ENCODE assay signal across 9 mouse cellular contexts in genomic region chr10:112270887-112271802, GRCm38 (mm10). TPM values are rescaled to one million over a fixed set of nuclear protein-coding genes. Genes with fewer than 3 reads are reported as not detected.
DNase-seq lines count a peak whose midpoint lies in the region; ATAC-seq and TF ChIP-seq lines count a peak whose summit lies in the region.
"Had no signal": no experiment of that assay in that cellular context is flagged by ENCODE, and none has a peak within 500 bp of the region (broad histone marks: within the 10 kb centered on the region; RNA-seq: fewer than 3 reads in every experiment).

Gene Kcnc2 (plus strand): TSS chr10:112271121.

- H3K9me3 ChIP-seq in heart, postnatal 0 days (replicated peaks; ENCODE audit: control insufficient read depth, low read length) = no peaks in the 10 kb centered on the region
- H3K9me3 ChIP-seq in midbrain, embryonic 11.5 days (ENCODE audit: control insufficient read depth, low read length) = no peaks in the 10 kb centered on the region

- H3K27me3 ChIP-seq in heart, postnatal 0 days (ENCODE audit: control insufficient read depth, insufficient read depth, low read length) = peaks cover 30% of the 10 kb centered on the region
- peaks cover 22% of the 10 kb centered on the region for H3K27me3 ChIP-seq in midbrain, embryonic 11.5 days (ENCODE audit: control insufficient read depth, insufficient read depth, low read length)
- H3K27me3 ChIP-seq: CH12.LX had no signal

- peaks cover 8% of the 10 kb centered on the region; the same call in 1 of the 2 replicates for H3K4me1 ChIP-seq in heart, postnatal 0 days (ENCODE audit: control insufficient read depth, insufficient read depth)
- peaks cover 11% of the 10 kb centered on the region for H3K4me1 ChIP-seq in midbrain, embryonic 11.5 days (ENCODE audit: control insufficient read depth, insufficient read depth, low read length)

- DNase-seq in frontal cortex, adult 2 months (ENCODE audit: extremely low spot score in 1 of 2, low spot score in 1 of 2) = peak in 1 of 2 experiments; percentile 11
- DNase-seq in frontal cortex, postnatal 25 days (ENCODE audit: low spot score in 2 of 2) = no peak
- DNase-seq in R1 (ENCODE audit: low read depth, low spot score) (peak; percentile 30), MN1 (ENCODE audit: low spot score) (no peak)
- DNase-seq in heart, postnatal 0 days (ENCODE audit: low spot score) = no peak
- peak; percentile 10 to 20 for DNase-seq in layer of hippocampus, postnatal 10 days (ENCODE audit: low spot score in 2 of 2)
- DNase-seq in midbrain, embryonic 11.5 days (ENCODE audit: low spot score, missing footprints) = peak; percentile 96
- DNase-seq in spleen, adult 18-20 months = no peak

- peak within 1 kb of the TSS; percentile 54 for H3K9ac ChIP-seq in heart, postnatal 0 days (replicated peaks; ENCODE audit: low read depth, low read length)
- peak within 1 kb of the TSS; percentile 76 for H3K9ac ChIP-seq in midbrain, embryonic 11.5 days (ENCODE audit: low read length)

- H3K27ac ChIP-seq in heart, postnatal 0 days (ENCODE audit: low read depth) = no peak within 1 kb of the TSS
- H3K27ac ChIP-seq in midbrain, embryonic 11.5 days (ENCODE audit: low read depth, low read length) = no peak within 1 kb of the TSS

- 3% methylated on average over 20 of the region's 20 CpGs for whole genome bisulfite sequencing in heart, postnatal 0 days
- 1% methylated on average over 20 of the region's 20 CpGs for WGBS in midbrain, embryonic 11.5 days

- TF ChIP-seq CTCF in heart, postnatal 0 days (IDR thresholded peaks at IDR 0.05; ENCODE audit: low read depth) = no peak

- ATAC-seq in heart, postnatal 0 days (ENCODE audit: insufficient read depth, low read depth) = 0 out of 2 replicates have a peak, but pooled peaks have one; percentile 22
- ATAC-seq in midbrain, embryonic 11.5 days (ENCODE audit: low FRiP score) = peak; percentile 67

- no peaks in the 10 kb centered on the region for H3K36me3 ChIP-seq in heart, postnatal 0 days (replicated peaks; ENCODE audit: control insufficient read depth, insufficient read depth, low read length)
- no peaks in the 10 kb centered on the region for H3K36me3 ChIP-seq in midbrain, embryonic 11.5 days (ENCODE audit: control insufficient read depth, insufficient read depth, low read length)

- peak within 1 kb of the TSS; percentile 91 for H3K4me2 ChIP-seq in heart, postnatal 0 days (ENCODE audit: low read depth, low read length)
- H3K4me2 ChIP-seq in midbrain, embryonic 11.5 days = peak within 1 kb of the TSS; percentile 97

- no peak for TF ChIP-seq EP300 in heart, postnatal 0 days (IDR thresholded peaks at IDR 0.05; ENCODE audit: low read depth)

- peak within 1 kb of the TSS; percentile 48 for H3K4me3 ChIP-seq in heart, postnatal 0 days (ENCODE audit: low read depth, low read length)
- peak within 1 kb of the TSS; percentile 57 for H3K4me3 ChIP-seq in midbrain, embryonic 11.5 days (ENCODE audit: low read depth, low read length)

RNA-seq across cellular contexts. Expression of gene Kcnc2, which starts in this region (rescaled TPM):
- 50.3 and 53.9 TPM in 2 replicates for polyA plus RNA-seq in frontal cortex, adult 2 months (2012; rRNA removed)
- total RNA-seq in heart, postnatal 0 days (2014; rRNA removed; ENCODE audit: low replicate concordance) = 1.2 and 3.0 TPM in 2 replicates
- 1.1 and 1.2 TPM in 2 replicates for polyA plus RNA-seq in heart, postnatal 0 days (2015; fragmentation: Nextera tagmentation; extraction: Ambion mirVana)
- total RNA-seq in layer of hippocampus, postnatal 10 days (2021) = 10 to 100 TPM; 39.9 to 41.4 TPM
- 3.3 and 3.4 TPM in 2 replicates for polyA plus RNA-seq in midbrain, embryonic 11.5 days (2014; fragmentation: Nextera tagmentation; extraction: Ambion mirVana)
- total RNA-seq: CH12.LX had no signal

Comparison
In these comparisons a context has a peak if more than half of its experiments do, and no peak if none do; other contexts are left out.
1. RNA of gene Kcnc2 (total RNA-seq): 39.9 to 41.4 TPM in layer of hippocampus, postnatal 10 days; 1.2 to 3.0 TPM in heart, postnatal 0 days; every median in the first group is over 10 times any median in the second.
2. RNA of gene Kcnc2 (polyA plus RNA-seq): 50.3 to 53.9 TPM in frontal cortex, adult 2 months; 3.3 to 3.4 TPM in midbrain, embryonic 11.5 days and 1.1 to 1.2 TPM in heart, postnatal 0 days; every median in the first group is over 10 times any median in the second.
3. DNase-seq: peak in R1 (single experiment), layer of hippocampus, postnatal 10 days (2 of 2) and midbrain, embryonic 11.5 days (single experiment); none in frontal cortex, postnatal 25 days (0 of 2), heart, postnatal 0 days (single experiment), MN1 (single experiment) and spleen, adult 18-20 months (0 of 2).